Mouse (Mus musculus): ENCODE data around the gene Kcnc4.

Gene Kcnc4

DNA sequence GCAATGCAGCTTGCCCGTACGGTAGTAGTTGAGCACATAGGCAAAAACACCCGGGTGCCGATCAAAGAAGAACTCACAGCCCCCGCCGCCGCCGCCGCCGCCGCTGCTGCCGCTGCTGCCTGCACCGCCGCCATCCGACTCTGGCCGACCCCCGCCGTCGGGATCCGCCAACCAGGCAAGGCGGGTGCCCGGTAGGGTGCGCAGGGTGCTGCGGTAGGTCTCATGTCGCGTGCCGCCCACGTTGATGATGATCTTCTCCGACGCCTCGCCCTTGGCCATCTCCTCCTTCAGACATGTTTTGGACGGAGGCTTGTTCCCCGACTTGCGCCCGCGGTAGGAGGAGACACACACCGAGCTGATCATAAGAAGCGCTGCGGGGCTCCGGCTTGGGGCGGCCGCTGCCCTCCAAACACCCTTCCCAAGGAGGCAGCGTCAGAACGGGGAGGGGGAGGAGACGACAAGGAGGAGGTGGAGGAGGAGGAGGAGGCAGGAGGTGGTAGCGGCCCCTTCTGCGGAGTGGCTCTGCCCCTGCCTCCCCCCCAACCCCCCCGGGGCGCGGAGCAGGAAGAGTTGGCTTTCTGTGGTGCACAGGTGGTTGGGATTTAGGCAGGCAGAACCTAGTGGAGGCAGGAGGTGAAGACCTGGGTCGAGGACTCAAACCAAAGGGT lies 690 bp downstream of the Kcnc4 start:
- DNase-seq (ENCODE audit: low read depth, low spot score) = no peak

DNA sequence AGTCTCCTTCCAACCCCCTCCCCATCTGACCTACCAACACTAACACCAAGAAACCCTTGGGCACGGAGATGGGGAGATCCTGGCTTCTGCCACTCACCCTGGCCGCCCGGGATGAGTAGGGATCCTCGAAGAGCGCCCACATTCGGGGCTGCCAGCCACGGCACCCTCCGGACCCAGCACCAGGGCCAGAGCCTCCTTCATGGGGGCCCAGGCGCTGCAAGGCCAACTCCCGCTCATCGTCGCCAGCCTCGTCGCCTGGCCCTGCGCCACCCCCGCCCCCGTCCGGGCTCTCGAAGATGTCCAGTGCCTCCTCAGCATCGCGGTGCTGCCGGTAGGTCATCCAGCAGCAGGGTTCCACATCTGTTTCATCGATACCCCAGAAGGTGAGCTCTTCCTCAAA lies 1.2 kb downstream of the Kcnc4 start:
- DNase-seq (ENCODE audit: low read depth, low spot score) = no peak

DNA sequence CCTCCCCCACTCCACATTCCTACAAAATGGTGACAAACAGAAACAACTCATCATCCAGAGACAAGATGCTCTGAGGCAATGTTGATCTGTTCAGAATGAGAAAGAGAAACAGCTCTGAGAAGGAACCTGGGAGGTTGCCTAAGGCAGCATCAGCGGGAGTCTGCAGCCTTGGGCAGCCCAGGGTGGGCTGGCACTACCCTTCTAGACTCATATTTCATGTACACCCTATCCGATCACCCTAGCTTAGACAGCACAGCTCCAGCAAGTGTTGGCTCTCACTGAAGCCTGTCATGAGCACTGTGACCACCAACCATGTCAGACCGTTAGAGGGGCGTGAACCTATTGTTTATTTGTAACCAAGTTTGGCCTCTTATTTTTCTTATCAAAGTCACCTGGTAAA lies 5.1 kb downstream of the Kcnc4 start:
- no peak for DNase-seq (ENCODE audit: low read depth, low spot score)

DNA sequence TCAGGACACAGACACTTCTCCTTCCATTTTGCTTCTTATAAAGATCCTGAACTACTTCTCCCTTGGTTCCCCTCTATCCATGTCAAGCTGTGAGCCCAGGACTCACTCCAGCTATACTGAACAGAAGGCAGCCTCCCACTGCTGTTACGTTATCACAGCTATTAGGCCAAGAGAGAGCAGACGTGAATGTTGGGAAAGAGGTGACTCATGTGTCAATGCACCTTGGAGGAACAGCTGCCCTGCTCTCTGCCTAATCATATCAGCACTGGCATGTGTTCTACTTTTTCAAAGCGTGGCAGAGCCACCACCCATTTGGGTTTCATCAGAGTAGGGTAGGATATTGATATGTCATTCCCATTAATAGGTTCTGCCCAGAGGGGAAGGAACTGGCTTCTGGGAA lies 12.5 kb downstream of the Kcnc4 start:
- DNase-seq (ENCODE audit: low read depth, low spot score) = no peak

DNA sequence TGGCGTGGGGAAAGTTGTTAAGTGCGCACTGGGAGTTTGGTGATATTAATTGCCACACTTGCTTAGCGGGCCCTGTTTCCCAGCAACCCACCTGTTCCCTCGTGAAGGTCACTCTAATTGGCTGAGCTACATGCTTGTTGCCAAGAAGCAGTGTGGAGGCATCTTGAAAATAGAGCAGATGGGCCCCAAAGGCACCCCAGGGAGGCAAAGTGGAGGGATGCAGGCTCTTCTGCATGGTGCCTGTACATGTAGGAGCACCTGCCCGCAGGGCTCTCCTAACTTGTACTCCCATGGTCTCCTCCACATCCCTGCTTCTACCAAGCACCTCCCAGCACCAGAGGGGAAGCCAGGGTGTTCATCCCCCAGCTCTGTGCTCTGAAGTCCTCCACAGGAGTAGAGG lies 15.5 kb downstream of the Kcnc4 start:
- no peak for DNase-seq (ENCODE audit: low read depth, low spot score)

DNA sequence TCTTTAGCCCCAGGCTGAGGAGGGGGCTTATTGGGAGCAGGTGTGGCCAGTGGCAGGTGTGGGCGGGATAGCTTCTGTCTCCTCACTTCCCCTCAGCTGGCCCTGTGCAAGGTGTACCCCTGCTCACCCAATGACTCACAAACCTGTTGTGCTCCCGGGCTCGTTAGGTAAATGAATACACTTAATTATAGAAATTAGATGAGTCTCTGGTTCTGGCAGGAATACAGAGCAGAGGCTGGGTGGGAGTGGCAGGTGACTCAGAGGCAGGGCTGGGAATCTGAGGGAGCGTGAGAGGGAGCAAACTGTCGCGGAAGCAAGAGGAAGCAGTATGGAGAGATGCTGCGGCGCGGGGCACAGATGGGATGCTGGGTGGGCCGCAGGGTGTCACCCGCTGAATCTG lies 17.2 kb downstream of the Kcnc4 start:
- DNase-seq (ENCODE audit: low read depth, low spot score) = no peak

DNA sequence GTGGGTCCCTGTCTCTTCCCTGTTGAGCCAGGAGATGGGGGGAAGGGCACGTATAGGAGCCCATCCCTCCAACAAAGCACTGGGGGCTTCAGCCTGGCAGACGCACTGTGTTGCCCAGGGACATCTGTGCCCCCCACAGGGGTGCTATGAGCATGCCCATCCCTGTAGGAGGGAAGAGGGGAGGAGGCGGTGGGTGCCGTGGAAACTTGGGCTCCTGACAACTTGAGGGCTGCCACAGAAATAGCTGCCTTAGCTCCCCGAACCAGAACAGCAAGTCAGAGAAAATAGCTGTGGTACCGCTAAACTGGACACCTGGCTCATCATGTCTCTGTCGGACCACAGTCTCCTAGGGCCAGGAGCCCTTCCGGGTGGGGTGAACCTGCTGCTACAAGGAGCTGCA lies 18.0 kb downstream of the Kcnc4 start:
- no peak for DNase-seq (ENCODE audit: low read depth, low spot score)

DNA sequence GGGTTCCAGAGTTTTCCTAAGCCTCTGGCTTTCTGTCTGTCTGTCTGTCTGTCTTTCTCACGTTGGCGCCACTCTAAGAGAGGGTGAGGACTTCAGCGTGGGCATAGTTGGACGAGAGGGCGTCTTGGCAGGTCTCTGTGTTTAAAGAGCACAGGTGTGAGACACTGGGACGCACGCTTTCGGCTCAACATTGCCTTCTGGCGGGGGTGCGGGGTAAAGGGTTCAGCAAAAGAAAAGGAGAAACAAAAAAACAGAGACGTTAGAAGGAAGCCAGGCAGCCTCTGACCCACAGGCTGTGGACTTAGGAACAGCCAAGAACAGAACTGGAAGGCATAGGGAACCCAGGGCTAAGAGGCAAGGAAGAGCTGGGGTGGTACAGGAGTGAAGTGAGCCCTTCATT lies 20.1 kb downstream of the Kcnc4 start:
- no peak for DNase-seq (ENCODE audit: low read depth, low spot score)

DNA sequence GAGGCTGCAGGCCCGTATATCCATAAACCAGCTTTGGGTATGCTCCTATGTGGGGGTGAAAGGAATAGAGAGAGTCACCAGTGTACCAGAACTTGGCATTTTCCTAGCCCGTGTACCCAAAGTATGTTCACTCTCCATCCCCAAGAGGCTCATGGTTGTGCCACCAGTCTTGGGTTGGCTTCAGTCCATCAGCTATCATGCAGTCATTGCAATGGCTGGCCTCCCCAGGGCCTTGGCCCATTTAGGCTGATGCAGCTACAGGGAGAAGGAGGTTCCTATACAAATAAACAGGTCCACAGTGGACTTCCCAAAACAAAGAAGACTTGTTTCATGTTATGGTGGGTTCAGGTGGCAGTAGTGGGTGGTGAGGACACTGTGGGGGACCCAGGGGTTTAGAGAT lies 21.7 kb downstream of the Kcnc4 start:
- no peak for DNase-seq (ENCODE audit: low read depth, low spot score)

DNA sequence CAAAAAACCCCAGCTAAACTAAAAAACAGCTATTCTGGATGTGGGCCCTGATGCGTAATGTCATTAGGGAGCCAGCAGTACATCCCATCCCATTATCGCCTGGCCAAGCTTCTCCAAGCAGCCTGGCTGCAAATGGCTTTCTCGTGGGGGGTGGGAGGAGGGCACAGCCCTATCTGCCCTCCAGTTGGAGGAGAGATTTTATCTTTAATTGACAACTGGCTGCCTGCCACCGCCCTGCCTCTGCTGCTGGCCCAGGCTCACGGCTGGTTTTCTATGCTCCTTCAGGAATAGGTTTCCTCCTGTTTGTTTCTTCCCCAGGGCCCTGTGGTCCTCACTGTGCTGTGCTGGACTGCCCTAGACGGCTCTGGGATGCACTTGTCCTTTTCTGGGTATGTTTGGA lies 22.9 kb downstream of the Kcnc4 start:
- no peak for DNase-seq (ENCODE audit: low read depth, low spot score)

DNA sequence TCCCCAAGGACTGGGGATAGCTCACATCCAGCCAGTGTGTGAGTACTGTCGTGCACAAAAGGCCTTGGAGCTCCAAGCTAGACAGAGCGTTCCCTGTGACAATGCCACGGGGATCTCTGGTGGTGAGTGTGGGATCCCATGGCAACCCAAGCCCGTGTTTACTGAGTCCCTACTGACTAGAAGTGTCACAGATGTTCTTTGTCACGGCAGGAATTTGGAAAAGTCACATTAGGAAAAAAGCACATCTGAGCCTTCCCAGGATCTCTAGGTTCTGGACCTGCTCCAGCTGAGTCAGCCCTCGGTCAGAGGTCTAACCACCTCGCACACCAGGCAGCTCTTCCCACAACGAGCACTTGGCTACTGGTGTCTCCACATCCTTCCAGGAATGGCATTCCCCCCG lies 25.7 kb downstream of the Kcnc4 start:
- no peak for DNase-seq (ENCODE audit: low read depth, low spot score)

DNA sequence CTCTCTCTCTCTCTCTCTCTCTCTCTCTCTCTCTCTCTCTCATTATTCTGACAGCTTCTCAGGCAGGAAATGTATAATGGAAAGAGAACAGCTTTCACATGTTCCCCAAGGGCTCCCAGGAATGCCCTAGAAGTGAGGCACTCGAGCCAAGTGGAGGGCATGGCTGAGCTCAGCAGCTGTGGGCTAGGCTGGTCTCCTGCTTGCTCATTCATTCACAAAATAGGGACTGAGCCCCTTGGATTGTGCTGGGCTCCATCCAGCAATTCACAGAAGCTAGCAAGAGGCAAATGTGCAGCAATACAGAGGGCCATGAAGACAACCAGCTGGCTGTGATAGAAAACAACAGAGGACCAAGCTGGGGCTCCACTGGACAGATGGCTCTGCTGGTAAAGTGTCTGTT lies 28.1 kb downstream of the Kcnc4 start:
- peak; percentile 26 for DNase-seq (ENCODE audit: low read depth, low spot score)

DNA sequence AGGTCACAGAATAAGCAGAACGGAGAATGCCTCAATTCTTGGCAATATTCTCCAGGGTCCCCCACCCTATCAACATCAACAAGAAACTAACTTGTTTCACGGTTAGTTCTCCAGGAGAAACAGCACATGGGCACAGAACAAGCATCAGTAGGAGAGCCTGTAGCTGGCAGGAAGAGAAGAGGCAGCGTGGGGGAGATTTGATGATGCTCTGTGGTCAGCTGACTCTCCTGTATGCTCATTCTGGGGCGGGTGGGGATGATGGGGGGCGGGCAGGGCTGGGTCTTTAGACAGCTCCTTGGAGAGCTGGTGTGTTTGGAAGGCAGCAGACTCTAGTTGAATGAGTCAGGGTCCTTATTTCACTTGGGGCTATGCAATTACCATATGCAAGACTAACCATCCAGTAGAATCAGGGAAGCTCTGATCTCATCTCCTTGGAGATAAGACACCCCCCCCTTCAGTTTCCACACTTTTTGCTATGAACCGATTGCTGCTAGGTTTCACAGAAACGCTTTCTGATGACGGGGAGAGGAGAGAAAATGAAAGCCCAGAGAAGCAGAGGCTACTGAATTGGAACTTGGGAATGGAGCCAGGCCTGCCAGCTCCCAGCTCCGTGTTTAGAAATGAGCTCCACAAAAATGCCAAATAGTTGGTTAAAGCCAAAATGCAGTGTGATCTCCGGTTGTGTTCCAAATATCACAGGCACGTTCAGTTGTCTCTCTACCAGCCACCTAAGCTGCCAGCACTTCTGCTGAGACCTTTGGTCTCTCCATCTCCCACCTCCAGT lies 34.9 kb downstream of the Kcnc4 start:
- no peak for DNase-seq (ENCODE audit: low read depth, low spot score)

DNA sequence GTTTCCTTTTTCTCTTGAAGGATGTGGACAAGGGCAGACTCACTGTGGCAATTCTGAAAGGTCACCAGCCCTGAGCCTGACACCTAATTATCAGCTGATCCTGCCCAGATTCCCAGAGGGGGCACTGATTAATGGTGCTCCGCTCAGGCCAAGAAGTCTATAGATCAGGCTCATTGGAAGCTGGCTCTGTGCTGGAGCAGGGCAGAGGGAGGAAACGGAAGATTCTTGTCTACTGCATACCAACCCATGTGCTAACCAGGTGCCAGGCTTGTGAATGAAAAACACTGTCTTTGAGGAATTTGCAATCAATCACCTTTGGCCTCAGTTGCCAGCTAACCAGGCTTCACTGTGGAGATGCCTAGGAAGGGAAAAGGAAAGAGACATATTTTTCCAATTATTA lies 39.2 kb downstream of the Kcnc4 start:
- DNase-seq (ENCODE audit: low read depth, low spot score) = peak; percentile 45

DNA sequence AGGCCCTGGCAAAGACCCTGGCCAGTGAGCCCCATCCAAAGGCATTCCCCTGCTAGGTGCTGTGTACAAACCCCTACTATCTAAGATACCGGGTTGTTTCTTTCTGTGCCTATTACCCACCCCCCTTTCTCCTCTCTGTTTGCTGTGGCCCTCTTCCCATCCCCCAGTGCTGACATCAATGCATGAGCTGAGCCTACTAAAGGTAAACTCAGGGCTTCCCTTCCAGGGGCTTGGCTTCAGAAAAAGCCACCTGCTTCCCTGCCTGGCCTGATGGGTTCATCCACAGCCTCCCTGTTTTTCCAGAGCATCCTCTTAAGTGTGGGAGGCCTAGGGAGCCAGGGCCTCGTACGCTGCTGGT lies 42.1 kb downstream of the Kcnc4 start:
- DNase-seq (ENCODE audit: low read depth, low spot score) = no peak

DNA sequence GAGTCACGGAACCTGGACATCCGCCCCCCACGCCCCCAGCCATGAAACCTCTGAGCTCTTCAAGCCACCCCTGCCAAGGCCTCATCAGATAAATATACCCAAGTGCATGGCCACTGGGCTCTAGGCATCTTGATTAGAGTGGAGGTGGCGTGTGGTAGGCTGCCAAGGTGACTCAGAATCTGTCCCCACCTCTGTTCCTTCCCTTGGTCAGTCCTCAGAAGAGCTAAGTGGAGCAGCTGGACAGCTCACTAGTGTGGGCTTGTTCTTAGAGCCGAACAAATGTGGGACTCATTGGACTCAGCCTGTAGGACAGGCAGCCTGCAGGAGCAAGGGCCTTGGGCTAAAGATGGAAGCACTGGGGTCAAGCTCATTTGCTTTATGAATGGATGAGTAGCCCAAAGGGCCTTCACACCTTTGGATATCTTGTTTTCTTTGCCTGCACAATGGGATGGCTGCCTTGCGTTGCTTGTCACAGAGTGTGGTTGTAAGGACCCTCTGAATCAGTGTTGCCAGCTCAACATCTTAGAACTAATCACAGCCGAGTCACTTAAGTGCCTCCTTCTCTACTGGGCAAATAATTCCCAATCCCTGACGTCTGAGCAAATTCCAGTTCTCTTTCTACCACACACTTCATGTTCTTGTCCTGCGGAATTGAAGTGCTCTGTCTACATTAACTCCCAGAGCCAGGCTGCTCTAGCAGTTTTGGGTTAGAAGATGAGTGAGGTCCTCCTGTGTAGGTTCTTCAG lies 42.6 kb downstream of the Kcnc4 start:
- no peak for DNase-seq (ENCODE audit: low read depth, low spot score)

DNA sequence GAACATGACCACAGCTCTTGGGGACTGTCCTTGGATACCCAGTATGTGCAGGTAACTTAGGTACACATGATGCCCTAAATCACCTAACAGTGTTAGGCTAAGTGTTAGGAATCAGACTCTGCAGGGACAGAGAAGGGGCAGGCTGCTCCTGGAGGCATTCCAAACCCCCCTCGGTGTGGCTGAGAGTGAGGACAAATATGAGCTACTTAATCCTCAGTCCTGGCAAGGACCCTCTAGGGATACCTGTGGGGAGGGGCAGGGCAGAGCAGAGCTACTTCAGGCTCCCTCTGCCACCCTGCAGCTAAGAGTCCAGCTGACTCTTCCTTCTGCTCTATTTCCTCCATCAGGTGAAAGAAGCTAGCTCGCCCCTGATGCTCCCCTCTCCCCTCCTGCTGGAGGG lies 46.3 kb downstream of the Kcnc4 start:
- DNase-seq (ENCODE audit: low read depth, low spot score) = no peak

DNA sequence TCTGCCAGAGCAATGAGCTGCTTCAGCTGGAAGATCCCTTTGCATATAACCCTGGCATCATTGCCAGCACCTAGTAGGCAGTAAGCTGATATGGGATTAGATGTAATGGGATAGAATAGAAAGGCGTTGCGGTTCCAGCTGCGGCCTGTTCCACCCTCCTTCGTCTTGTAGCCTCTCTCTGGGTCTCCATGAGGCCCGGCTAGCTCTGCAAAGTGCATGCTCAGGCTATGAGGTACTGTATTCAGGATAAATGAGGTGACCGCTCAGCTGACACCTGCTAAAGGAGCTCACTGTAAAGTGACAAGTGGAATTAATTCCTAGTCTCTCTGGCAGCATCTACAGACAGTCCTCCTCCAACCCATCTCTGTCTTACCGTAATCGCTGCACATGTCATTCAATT lies 46.8 kb downstream of the Kcnc4 start:
- no peak for DNase-seq (ENCODE audit: low read depth, low spot score)

DNA sequence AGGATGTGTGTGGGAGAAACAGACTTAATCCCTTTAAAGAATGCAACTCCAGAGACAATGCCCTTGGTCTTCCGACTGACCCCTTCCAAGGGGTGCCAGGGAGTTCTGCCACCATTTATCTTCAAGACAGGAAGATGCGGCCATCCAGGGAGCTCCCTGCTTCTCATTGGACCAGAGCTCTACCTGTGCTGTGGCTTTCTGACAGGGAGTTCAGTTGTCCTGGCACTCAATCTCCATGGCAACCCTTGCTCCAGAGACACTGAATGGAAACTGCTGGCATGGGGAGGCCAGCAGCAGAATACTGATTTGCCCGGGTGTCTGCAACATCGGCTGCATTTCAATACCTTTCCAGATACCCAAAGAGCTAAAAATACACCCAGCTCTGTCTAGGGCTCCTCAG lies 47.7 kb downstream of the Kcnc4 start:
- no peak for DNase-seq (ENCODE audit: low read depth, low spot score)

DNA sequence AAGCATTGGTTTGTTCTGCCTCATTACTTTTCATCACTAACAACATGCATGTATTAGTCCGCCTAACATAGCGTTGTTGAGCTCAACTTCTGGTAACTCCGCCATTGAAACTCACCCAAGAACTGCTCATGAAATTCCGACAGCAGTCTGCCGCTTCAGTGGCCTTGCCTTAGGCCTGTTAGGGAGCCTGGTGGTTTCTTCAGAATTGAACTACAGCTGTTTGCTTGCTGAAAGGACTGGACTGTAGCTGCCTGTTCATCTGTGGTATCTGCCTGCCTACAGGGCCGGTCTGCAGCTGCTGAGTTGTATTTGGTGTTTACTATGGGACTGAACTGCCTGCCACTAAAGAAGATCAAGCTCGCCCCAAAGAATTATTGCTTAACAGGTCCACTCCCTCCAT lies 58.0 kb downstream of the Kcnc4 start:
- no peak for DNase-seq (ENCODE audit: low read depth, low spot score)

DNA sequence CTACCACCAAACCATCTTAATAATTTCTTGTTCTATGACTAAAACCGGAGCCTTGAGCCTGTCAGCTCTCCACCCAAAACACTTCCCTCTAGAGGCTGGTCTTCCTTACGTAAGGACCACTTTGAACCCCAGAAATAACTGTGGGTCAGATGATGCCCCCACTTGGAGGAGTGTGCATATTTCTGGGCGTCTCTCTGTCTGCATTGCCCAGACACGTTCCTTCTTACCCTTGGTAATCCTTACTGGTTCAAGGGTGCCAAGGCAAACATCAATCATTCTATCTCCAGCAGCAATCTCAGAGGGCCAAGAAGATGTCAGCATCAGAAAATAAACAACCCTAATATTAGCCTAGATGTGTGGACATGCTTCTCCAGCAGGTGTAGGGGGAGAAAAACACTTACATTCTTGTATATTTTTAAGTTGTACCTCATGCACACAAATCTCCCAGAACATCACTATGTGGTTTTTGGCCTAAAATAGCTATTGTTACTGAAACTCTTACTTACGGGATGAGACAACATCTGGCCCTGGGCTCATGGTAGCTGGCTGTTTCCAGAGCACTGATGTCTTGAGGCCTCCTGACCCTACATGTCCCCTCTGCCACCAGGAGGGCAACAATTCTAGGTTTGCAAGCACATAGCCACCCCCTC lies 59.2 kb downstream of the Kcnc4 start:
- no peak for DNase-seq (ENCODE audit: low read depth, low spot score)

DNA sequence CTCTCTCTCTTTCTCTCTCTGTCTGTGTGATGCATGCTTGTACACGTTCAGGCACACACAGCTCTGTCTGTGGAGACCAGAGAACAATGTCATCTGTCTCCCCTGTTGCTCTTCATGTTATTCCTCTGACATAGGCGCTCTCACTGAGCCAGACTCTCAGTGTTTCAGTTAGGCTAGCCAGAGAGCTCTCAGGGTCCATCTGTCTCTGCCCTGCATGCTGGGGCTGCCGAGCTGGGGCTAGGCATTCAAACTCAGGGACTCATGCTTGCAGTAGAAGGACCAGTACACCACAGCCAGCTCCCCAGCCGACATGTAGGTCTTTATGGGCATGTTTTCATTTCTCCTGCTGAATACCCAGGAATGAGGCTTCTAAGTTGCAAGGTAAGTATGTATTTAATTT lies 68.2 kb downstream of the Kcnc4 start:
- no peak for DNase-seq (ENCODE audit: low read depth, low spot score)

All from forelimb bud, embryonic 11.5 days (tissue).